Mouse (Mus musculus): ENCODE results near the gene Xpo6. TPM values are rescaled to one million over a fixed set of nuclear protein-coding genes. Genes with fewer than 3 reads are reported as not detected.
A peak's percentile ranks its signal among the peaks of the same experiment; 100 is the strongest.

Xpo6 gene
- polyA plus RNA-seq, 1 experiment from 2014 or later = 35.1 TPM

DNA sequence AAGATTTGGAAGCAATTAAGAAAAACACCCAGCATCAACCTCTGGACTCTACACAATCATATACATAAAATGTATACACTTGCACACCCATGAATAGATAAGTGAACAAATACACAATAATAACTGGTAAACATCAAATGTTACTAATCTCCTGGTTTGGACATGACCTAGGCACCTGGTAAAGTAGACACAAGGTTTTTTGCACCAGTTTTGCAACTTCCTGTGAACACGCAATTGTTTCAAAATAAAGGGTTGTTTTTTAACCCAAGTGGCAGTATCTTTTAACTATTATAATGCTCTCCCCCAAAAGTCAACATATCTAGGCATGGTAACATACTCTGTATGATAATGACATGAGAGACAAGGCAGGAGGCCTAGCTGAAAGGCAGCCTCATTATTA lies 10.8 kb downstream of the Xpo6 start:
- Histone ChIP-seq H3K4me3 (replicated peaks) (no peak overlapping the region), H3K36me3 (no peaks in the 10 kb centered on the region), H3K27ac (no peak overlapping the region), H3K4me1 (no peaks in the 10 kb centered on the region), H3K9me3 (no peaks in the 10 kb centered on the region), H3K27me3 (replicated peaks) (no peaks in the 10 kb centered on the region), H3K4me2 (no peak overlapping the region), H3K9ac (no peak overlapping the region)
- 92% methylated on average over 1 of the region's 1 CpGs for WGBS
- ATAC-seq (ENCODE audit: insufficient read depth, low FRiP score, low read depth) = no peak

DNA sequence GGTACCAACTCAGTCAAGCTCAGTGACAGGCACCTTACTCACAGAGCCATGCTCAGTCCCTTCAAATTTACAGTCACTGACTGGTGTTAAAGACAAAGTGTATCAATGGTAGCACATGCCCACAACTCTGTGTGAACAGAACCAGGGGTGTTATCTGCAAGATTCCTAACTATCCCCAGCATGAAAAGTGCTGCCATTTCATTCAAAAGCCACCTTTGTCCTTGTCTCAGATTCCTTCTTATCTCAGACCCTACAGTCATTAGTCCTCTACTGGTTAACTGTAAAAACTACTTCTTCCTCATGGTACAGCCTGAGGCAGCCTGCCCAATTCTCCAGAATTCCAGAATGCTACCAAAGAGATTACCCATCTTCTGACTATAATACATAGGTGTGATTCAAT lies 14.3 kb downstream of the Xpo6 start:
- no peak for ATAC-seq (ENCODE audit: insufficient read depth, low FRiP score, low read depth)
- Histone ChIP-seq H3K9me3 (no peaks in the 10 kb centered on the region), H3K27ac (no peak overlapping the region), H3K9ac (no peak overlapping the region), H3K4me2 (no peak overlapping the region), H3K4me1 (peaks cover 8% of the 10 kb centered on the region; the same call in 1 of the 2 replicates), H3K4me3 (replicated peaks) (no peak overlapping the region), H3K36me3 (no peaks in the 10 kb centered on the region), H3K27me3 (replicated peaks) (no peaks in the 10 kb centered on the region)

DNA sequence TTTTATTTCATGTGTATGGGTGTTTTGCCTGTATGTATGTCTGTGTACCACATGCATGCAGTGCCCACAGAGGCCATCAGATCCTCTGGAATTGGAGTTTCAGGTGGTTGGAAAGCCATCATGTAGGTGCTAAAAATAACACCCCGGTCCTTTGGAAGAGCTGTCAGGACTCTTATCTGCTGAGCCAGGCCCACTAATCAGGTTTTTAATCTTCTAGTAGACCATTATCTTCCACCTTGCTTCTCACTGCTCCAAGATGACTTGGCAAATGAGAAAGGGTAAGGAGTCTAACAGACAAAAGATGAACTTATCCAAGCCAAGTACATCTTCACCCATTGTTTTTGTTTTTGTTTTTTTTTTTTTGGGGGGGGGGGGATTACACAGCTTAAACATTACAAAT lies 16.7 kb downstream of the Xpo6 start:
- no peak overlapping the region for H3K27ac ChIP-seq
- H3K9ac ChIP-seq = no peak overlapping the region
- no peaks in the 10 kb centered on the region for H3K36me3 ChIP-seq
- peaks cover 11% of the 10 kb centered on the region; the same call in 1 of the 2 replicates for H3K4me1 ChIP-seq
- no peaks in the 10 kb centered on the region for H3K9me3 ChIP-seq
- H3K27me3 ChIP-seq (replicated peaks) = no peaks in the 10 kb centered on the region
- WGBS = 29% methylated on average over 1 of the region's 1 CpGs
- H3K4me2 ChIP-seq = no peak overlapping the region
- no peak for ATAC-seq (ENCODE audit: insufficient read depth, low FRiP score, low read depth)
- H3K4me3 ChIP-seq (replicated peaks) = no peak overlapping the region

DNA sequence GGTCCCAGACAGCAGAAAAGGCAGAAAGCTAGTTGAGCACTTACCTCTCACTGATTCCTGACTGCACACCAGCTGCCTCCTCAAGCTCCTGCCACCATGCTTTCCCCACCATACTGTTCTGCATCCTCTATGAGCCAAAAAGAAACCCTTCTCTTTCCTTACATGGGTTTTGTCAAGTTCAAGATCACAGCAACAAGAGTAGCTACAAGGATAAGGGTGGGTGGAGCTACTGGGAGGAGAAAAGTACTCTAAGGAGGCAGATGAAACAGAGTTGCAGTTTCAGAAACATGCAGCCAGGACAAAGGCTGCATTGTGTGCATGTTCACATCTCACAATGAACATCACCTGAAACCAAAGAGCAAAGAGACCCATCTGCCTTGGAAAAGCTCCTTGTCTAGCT lies 18.8 kb downstream of the Xpo6 start:
- Histone ChIP-seq H3K27me3 (replicated peaks) (no peaks in the 10 kb centered on the region), H3K27ac (no peak overlapping the region), H3K4me3 (replicated peaks) (no peak overlapping the region), H3K9ac (no peak overlapping the region), H3K4me2 (no peak overlapping the region), H3K4me1 (peaks cover 11% of the 10 kb centered on the region; the same call in 1 of the 2 replicates), H3K36me3 (no peaks in the 10 kb centered on the region), H3K9me3 (no peaks in the 10 kb centered on the region)
- ATAC-seq (ENCODE audit: insufficient read depth, low FRiP score, low read depth) = no peak

GRCm38 (mm10) chr7:126180956-126181355 lies 19.3 kb downstream of the Xpo6 start:
- Histone ChIP-seq H3K27ac (no peak overlapping the region), H3K9me3 (no peaks in the 10 kb centered on the region), H3K4me3 (replicated peaks) (no peak overlapping the region), H3K36me3 (no peaks in the 10 kb centered on the region), H3K27me3 (replicated peaks) (no peaks in the 10 kb centered on the region), H3K4me1 (peaks cover 11% of the 10 kb centered on the region; the same call in 1 of the 2 replicates), H3K4me2 (no peak overlapping the region), H3K9ac (no peak overlapping the region)
- 61% methylated on average over 3 of the region's 3 CpGs for whole genome bisulfite sequencing
- ATAC-seq (ENCODE audit: insufficient read depth, low FRiP score, low read depth) = no peak

DNA sequence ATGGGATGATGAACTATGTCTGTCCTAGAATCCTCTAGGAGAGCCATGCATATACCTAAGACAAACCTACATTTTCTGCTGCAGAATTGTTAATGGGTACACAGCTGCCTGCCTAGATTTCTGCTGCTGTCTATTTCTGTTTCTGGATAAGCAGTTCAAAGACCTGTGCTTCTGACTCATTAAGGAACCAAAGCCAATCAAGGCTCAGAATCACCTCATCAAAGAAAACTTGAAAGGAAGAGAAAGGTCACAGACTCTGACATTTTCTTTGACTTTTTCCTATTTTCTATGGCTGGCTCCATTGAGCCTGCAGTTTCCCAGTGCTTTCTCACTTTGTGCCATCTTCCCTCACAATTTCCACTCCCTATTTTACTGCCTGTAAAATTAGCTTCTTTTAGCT lies 21.5 kb downstream of the Xpo6 start:
- no peak overlapping the region for H3K27ac ChIP-seq
- ATAC-seq (ENCODE audit: insufficient read depth, low FRiP score, low read depth) = no peak
- H3K9me3 ChIP-seq = no peaks in the 10 kb centered on the region
- no peak overlapping the region for H3K9ac ChIP-seq
- H3K4me2 ChIP-seq = no peak overlapping the region
- peaks cover 1% of the 10 kb centered on the region; the same call in 1 of the 2 replicates for H3K36me3 ChIP-seq
- no peak overlapping the region for H3K4me3 ChIP-seq (replicated peaks)
- peaks cover 9% of the 10 kb centered on the region; the same call in 1 of the 2 replicates for H3K4me1 ChIP-seq
- H3K27me3 ChIP-seq (replicated peaks) = no peaks in the 10 kb centered on the region

DNA sequence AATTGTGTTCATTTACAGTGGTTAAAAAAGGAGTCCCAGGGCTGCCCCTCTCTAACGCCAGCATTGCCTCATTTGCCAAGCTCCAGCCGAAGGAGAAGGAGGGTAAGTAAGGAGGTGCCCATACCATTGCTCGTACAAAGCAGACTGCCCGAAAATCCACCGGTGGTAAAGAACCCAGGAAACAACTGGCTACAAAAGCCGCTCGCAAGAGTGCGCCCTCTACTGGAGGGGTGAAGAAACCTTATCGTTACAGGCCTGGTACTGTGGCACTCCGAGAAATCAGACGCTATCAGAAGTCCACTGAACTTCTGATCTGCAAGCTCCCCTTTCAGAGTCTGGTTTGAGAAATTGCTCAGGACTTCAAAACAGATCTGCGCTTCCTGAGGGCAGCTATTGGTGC lies 24.3 kb downstream of the Xpo6 start:
- Histone ChIP-seq H3K27me3 (replicated peaks) (no peaks in the 10 kb centered on the region), H3K9me3 (no peaks in the 10 kb centered on the region), H3K9ac (no peak overlapping the region), H3K4me3 (replicated peaks) (no peak overlapping the region), H3K4me2 (no peak overlapping the region), H3K36me3 (peaks cover 17% of the 10 kb centered on the region; the same call in 1 of the 2 replicates), H3K27ac (no peak overlapping the region), H3K4me1 (0 out of 2 replicates have a peak, but pooled peaks cover 3% of the 10 kb centered on the region)
- ATAC-seq (ENCODE audit: insufficient read depth, low FRiP score, low read depth) = no peak
- 91% methylated on average over 12 of the region's 12 CpGs for WGBS

GRCm38 (mm10) chr7:126175456-126175855 lies 24.8 kb downstream of the Xpo6 start:
- Histone ChIP-seq H3K4me1 (0 out of 2 replicates have a peak, but pooled peaks cover 3% of the 10 kb centered on the region), H3K9ac (no peak overlapping the region), H3K27me3 (replicated peaks) (no peaks in the 10 kb centered on the region), H3K27ac (no peak overlapping the region), H3K36me3 (peaks cover 22% of the 10 kb centered on the region; the same call in 1 of the 2 replicates), H3K4me2 (no peak overlapping the region), H3K9me3 (no peaks in the 10 kb centered on the region), H3K4me3 (replicated peaks) (no peak overlapping the region)
- WGBS = 86% methylated on average over 7 of the region's 7 CpGs
- ATAC-seq (ENCODE audit: insufficient read depth, low FRiP score, low read depth) = no peak

DNA sequence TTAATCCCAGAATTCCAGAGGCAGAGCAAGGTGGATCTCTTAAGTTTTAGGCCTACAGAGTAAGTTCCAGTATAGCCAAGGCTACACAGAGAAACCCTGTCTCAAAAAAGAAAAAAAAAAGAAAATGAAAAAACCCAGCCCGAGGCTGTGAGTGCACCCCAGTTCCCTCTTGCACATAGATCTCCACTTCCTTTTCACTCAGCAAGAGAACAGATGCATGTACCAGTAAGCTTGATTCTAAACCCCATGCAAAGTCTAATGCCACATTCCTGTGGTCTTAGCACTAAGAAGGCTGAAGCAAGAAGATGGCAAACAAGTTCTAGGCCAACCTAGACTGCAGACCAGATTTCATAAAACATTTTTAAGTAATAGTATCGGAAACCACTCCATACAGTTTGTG lies 25.4 kb downstream of the Xpo6 start:
- WGBS = 84% methylated on average over 2 of the region's 2 CpGs
- no peak for ATAC-seq (ENCODE audit: insufficient read depth, low FRiP score, low read depth)
- Histone ChIP-seq H3K9me3 (no peaks in the 10 kb centered on the region), H3K27ac (no peak overlapping the region), H3K36me3 (peaks cover 24% of the 10 kb centered on the region; the same call in 1 of the 2 replicates), H3K4me1 (0 out of 2 replicates have a peak, but pooled peaks cover 3% of the 10 kb centered on the region), H3K4me3 (replicated peaks) (no peak overlapping the region), H3K4me2 (no peak overlapping the region), H3K27me3 (replicated peaks) (no peaks in the 10 kb centered on the region), H3K9ac (no peak overlapping the region)

DNA sequence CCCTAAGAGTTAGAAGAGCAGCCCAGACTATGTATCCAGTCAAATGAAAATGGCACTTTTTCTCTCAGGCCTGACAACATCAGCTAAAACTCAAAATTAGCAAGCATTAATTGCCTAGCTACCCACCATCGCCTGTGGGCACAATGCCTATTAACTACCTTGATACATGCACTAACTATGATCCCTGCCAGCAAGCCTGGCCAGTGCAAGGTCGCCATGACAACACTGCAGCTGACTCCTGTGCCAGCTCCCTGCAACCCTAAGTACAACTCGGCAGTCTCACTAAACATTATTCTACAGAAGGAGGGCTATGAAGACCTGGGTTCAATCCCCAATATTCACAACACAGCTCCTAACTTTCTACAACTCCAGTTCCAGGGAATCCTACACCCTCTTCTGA lies 28.3 kb downstream of the Xpo6 start:
- Histone ChIP-seq H3K9ac (no peak overlapping the region), H3K27ac (no peak overlapping the region), H3K27me3 (replicated peaks) (no peaks in the 10 kb centered on the region), H3K9me3 (no peaks in the 10 kb centered on the region), H3K4me2 (no peak overlapping the region), H3K36me3 (peaks cover 24% of the 10 kb centered on the region; the same call in 1 of the 2 replicates), H3K4me1 (no peaks in the 10 kb centered on the region), H3K4me3 (replicated peaks) (no peak overlapping the region)
- WGBS = 83% methylated on average over 3 of the region's 3 CpGs
- ATAC-seq (ENCODE audit: insufficient read depth, low FRiP score, low read depth) = no peak

DNA sequence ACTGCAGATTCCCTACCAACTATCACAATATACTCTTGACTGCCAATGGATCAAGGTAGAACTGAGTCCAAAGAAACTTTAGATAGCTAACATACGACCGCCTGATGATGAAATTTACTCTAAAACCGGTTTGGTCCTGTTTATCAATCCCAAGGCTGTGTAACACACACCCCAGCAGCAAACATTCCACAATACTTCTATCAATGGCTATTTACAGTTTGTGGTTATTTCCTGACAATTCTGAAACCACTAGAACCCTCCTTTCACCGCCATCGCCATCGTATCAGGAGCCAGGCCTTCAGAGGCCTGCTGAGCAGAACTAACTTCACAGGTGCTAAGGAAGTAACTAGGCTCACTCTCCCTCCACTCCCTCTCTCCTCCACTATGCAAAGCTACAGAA lies 31.7 kb downstream of the Xpo6 start:
- WGBS = 72% methylated on average over 6 of the region's 6 CpGs
- Histone ChIP-seq H3K4me1 (no peaks in the 10 kb centered on the region), H3K9me3 (no peaks in the 10 kb centered on the region), H3K4me3 (replicated peaks) (no peak overlapping the region), H3K27ac (peak overlapping the region; percentile 26; the same call in 1 of the 2 replicates), H3K27me3 (replicated peaks) (no peaks in the 10 kb centered on the region), H3K4me2 (no peak overlapping the region), H3K9ac (no peak overlapping the region), H3K36me3 (peaks cover 21% of the 10 kb centered on the region; the same call in 1 of the 2 replicates)
- peak; percentile 72; the same call in 1 of the 2 replicates for ATAC-seq (ENCODE audit: insufficient read depth, low FRiP score, low read depth)

GRCm38 (mm10) chr7:126167426-126167825 lies 32.9 kb downstream of the Xpo6 start:
- H3K36me3 ChIP-seq = peaks cover 15% of the 10 kb centered on the region; the same call in 1 of the 2 replicates
- H3K4me2 ChIP-seq = no peak overlapping the region
- 42% methylated on average over 3 of the region's 3 CpGs for WGBS
- H3K4me1 ChIP-seq = no peaks in the 10 kb centered on the region
- no peak overlapping the region for H3K27ac ChIP-seq
- H3K27me3 ChIP-seq (replicated peaks) = no peaks in the 10 kb centered on the region
- no peak overlapping the region for H3K4me3 ChIP-seq (replicated peaks)
- H3K9me3 ChIP-seq = no peaks in the 10 kb centered on the region
- H3K9ac ChIP-seq = no peak overlapping the region
- no peak for ATAC-seq (ENCODE audit: insufficient read depth, low FRiP score, low read depth)

GRCm38 (mm10) chr7:126166571-126166970 lies 33.7 kb downstream of the Xpo6 start:
- Histone ChIP-seq H3K4me1 (no peaks in the 10 kb centered on the region), H3K9ac (no peak overlapping the region), H3K36me3 (peaks cover 12% of the 10 kb centered on the region; the same call in 1 of the 2 replicates), H3K4me3 (replicated peaks) (no peak overlapping the region), H3K27me3 (replicated peaks) (no peaks in the 10 kb centered on the region), H3K4me2 (no peak overlapping the region), H3K9me3 (no peaks in the 10 kb centered on the region), H3K27ac (no peak overlapping the region)
- ATAC-seq (ENCODE audit: insufficient read depth, low FRiP score, low read depth) = no peak

Data from stomach, embryonic 15.5 days (tissue).